8 mouse cellular contexts compared by ENCODE assay signal in genomic region chr7:110018117-110018630, GRCm38 (mm10). TPM values are rescaled to one million over a fixed set of nuclear protein-coding genes. Genes with fewer than 3 reads are reported as not detected.
DNase-seq lines count a peak whose midpoint lies in the region; ATAC-seq and TF ChIP-seq lines count a peak whose summit lies in the region.

TSS of gene Ipo7 (plus strand) at chr7:110018274.

- no peaks in the 10 kb centered on the region for H3K9me3 ChIP-seq in embryonic facial prominence, embryonic 15.5 days (replicated peaks)
- H3K9me3 ChIP-seq in kidney, embryonic 14.5 days (ENCODE audit: control insufficient read depth, low read length): no peaks in the 10 kb centered on the region
- no peaks in the 10 kb centered on the region for H3K9me3 ChIP-seq in limb, embryonic 15.5 days

- no peak; the same call in 1 of the 2 replicates for TF ChIP-seq CTCF in bone marrow, adult 2 months (IDR thresholded peaks at IDR 0.05; ENCODE audit: control insufficient read depth, insufficient read depth, low read length)

- H3K4me2 ChIP-seq in embryonic facial prominence, embryonic 15.5 days (replicated peaks): peak within 1 kb of the TSS; percentile 63
- H3K4me2 ChIP-seq in kidney, embryonic 14.5 days (replicated peaks; ENCODE audit: low read depth, low read length): peak within 1 kb of the TSS; percentile 88
- peak within 1 kb of the TSS; percentile 67 for H3K4me2 ChIP-seq in limb, embryonic 15.5 days

- peak within 1 kb of the TSS; percentile 85 for H3K27ac ChIP-seq in bone marrow, adult 2 months (ENCODE audit: control insufficient read depth, insufficient read depth, low read depth, low read length, poor library complexity)
- peak within 1 kb of the TSS; percentile 92 for H3K27ac ChIP-seq in embryonic facial prominence, embryonic 15.5 days (replicated peaks)
- peak within 1 kb of the TSS; percentile 93 for H3K27ac ChIP-seq in kidney, embryonic 14.5 days (ENCODE audit: low read depth, low read length)
- peak within 1 kb of the TSS; percentile 94 for H3K27ac ChIP-seq in limb, embryonic 15.5 days

- WGBS in bone marrow, adult 2 months: under 1% methylated on average over 48 of the region's 48 CpGs
- whole genome bisulfite sequencing in embryonic facial prominence, embryonic 15.5 days: under 1% methylated on average over 48 of the region's 48 CpGs
- WGBS in kidney, embryonic 14.5 days: under 1% methylated on average over 48 of the region's 48 CpGs
- WGBS in limb, embryonic 15.5 days: under 1% methylated on average over 48 of the region's 48 CpGs

- peak within 1 kb of the TSS; percentile 94 for H3K4me3 ChIP-seq in bone marrow, adult 2 months (replicated peaks; ENCODE audit: control insufficient read depth, low read depth, low read length)
- H3K4me3 ChIP-seq in embryonic facial prominence, embryonic 15.5 days (replicated peaks): peak within 1 kb of the TSS; percentile 99
- H3K4me3 ChIP-seq in kidney, embryonic 14.5 days (ENCODE audit: low read length): peak within 1 kb of the TSS; percentile 100
- peak within 1 kb of the TSS; percentile 100 for H3K4me3 ChIP-seq in limb, embryonic 15.5 days

- no peaks in the 10 kb centered on the region for H3K36me3 ChIP-seq in embryonic facial prominence, embryonic 15.5 days
- H3K36me3 ChIP-seq in kidney, embryonic 14.5 days (ENCODE audit: control insufficient read depth, insufficient read depth, low read length): no peaks in the 10 kb centered on the region
- H3K36me3 ChIP-seq in limb, embryonic 15.5 days: no peaks in the 10 kb centered on the region

- TF ChIP-seq POLR2A in bone marrow, adult 2 months (IDR thresholded peaks at IDR 0.05; ENCODE audit: borderline replicate concordance, control insufficient read depth, low read depth, low read length): peak; percentile 91

- no peaks in the 10 kb centered on the region; the same call in 1 of the 2 replicates for H3K4me1 ChIP-seq in bone marrow, adult 2 months (ENCODE audit: control insufficient read depth, insufficient read depth, low read length)
- 0 out of 2 replicates have a peak, but pooled peaks cover 3% of the 10 kb centered on the region for H3K4me1 ChIP-seq in embryonic facial prominence, embryonic 15.5 days
- H3K4me1 ChIP-seq in kidney, embryonic 14.5 days (ENCODE audit: control insufficient read depth, insufficient read depth, low read length): peaks cover 5% of the 10 kb centered on the region; the same call in 1 of the 2 replicates
- peaks cover 3% of the 10 kb centered on the region; the same call in 1 of the 2 replicates for H3K4me1 ChIP-seq in limb, embryonic 15.5 days

- peak within 1 kb of the TSS; percentile 99 for H3K9ac ChIP-seq in embryonic facial prominence, embryonic 15.5 days
- peak within 1 kb of the TSS; percentile 99 for H3K9ac ChIP-seq in kidney, embryonic 14.5 days (ENCODE audit: low read depth, low read length)
- H3K9ac ChIP-seq in limb, embryonic 15.5 days: peak within 1 kb of the TSS; percentile 97

- H3K27me3 ChIP-seq in embryonic facial prominence, embryonic 15.5 days: no peaks in the 10 kb centered on the region
- no peaks in the 10 kb centered on the region for H3K27me3 ChIP-seq in kidney, embryonic 14.5 days (ENCODE audit: control insufficient read depth, insufficient read depth, low read length)
- H3K27me3 ChIP-seq in limb, embryonic 15.5 days: no peaks in the 10 kb centered on the region

- ATAC-seq in embryonic facial prominence, embryonic 15.5 days (ENCODE audit: insufficient number of reproducible peaks, low FRiP score, low TSS enrichment, low read depth): peak; percentile 94
- peak; percentile 97 for ATAC-seq in kidney, embryonic 14.5 days (ENCODE audit: low FRiP score, low TSS enrichment)
- ATAC-seq in limb, embryonic 15.5 days (ENCODE audit: insufficient number of reproducible peaks, low FRiP score, low TSS enrichment, low read depth): peak; percentile 96

- DNase-seq in 416B (ENCODE audit: low read depth): peak; percentile 93
- DNase-seq in heart, adult 9 months (ENCODE audit: low spot score in 2 of 2): peak; percentile 92 to 93
- DNase-seq in monocyte, adult 2 months (ENCODE audit: low read depth in 1 of 2, low spot score in 2 of 2): peak; percentile 68 to 82
- peak; percentile 93 for DNase-seq in spleen, postnatal 36 days (ENCODE audit: low spot score in 2 of 2)

RNA-seq across cellular contexts. Expression of gene Ipo7, which starts in this region (rescaled TPM):
- polyA plus RNA-seq in bone marrow, adult 2 months (2011; ENCODE audit: insufficient read depth, insufficient read length, low replicate concordance, missing spikeins): 49.4 and 54.4 TPM in 2 replicates
- 39.5 and 41.0 TPM in 2 replicates for polyA plus RNA-seq in embryonic facial prominence, embryonic 15.5 days (2015; fragmentation: Nextera tagmentation; extraction: Ambion mirVana)
- polyA plus RNA-seq in kidney, embryonic 14.5 days (2014; fragmentation: Nextera tagmentation; extraction: Ambion mirVana): 21.9 and 22.5 TPM in 2 replicates
- polyA plus RNA-seq in limb, embryonic 15.5 days (2015; fragmentation: Nextera tagmentation; extraction: Ambion mirVana): 35.1 and 42.8 TPM in 2 replicates

Comparison
In these comparisons a context has a peak if more than half of its experiments do, and no peak if none do; other contexts are left out.
1. Peak in every context shown above with its lines: DNase-seq, ATAC-seq, H3K4me3 ChIP-seq and H3K27ac ChIP-seq.